8 mouse cellular contexts compared by ENCODE assay signal in genomic region chr7:4427161-4427912, GRCm38 (mm10). TPM values are rescaled to one million over a fixed set of nuclear protein-coding genes. Genes with fewer than 3 reads are reported as not detected.
DNase-seq lines count a peak whose midpoint lies in the region; ATAC-seq lines count a peak whose summit lies in the region.

No protein-coding gene starts in this region.

- no peak overlapping the region for H3K4me3 ChIP-seq in forebrain, embryonic 10.5 days
- no peak overlapping the region for H3K4me3 ChIP-seq in heart, embryonic 14.5 days (ENCODE audit: control insufficient read depth in 1 of 2, insufficient read depth in 1 of 2, low read depth in 1 of 2, low read length in 2 of 2)
- H3K4me3 ChIP-seq in liver, embryonic 11.5 days (ENCODE audit: low read depth, low read length), result no peak overlapping the region
- H3K4me3 ChIP-seq in stomach, embryonic 15.5 days (replicated peaks), result no peak overlapping the region

- no peaks in the 10 kb centered on the region for H3K27me3 ChIP-seq in forebrain, embryonic 10.5 days (ENCODE audit: poor library complexity, severe bottlenecking)
- no peaks in the 10 kb centered on the region for H3K27me3 ChIP-seq in heart, embryonic 14.5 days (ENCODE audit: control insufficient read depth, insufficient read depth, low read length)
- no peaks in the 10 kb centered on the region for H3K27me3 ChIP-seq in liver, embryonic 11.5 days (replicated peaks; ENCODE audit: control insufficient read depth, insufficient read depth, low read length)
- no peaks in the 10 kb centered on the region for H3K27me3 ChIP-seq in stomach, embryonic 15.5 days (replicated peaks)

- no peaks in the 10 kb centered on the region for H3K4me1 ChIP-seq in forebrain, embryonic 10.5 days
- H3K4me1 ChIP-seq in heart, embryonic 14.5 days (ENCODE audit: control insufficient read depth in 2 of 2, insufficient read depth in 2 of 2, low read length in 2 of 2), result no peaks in the 10 kb centered on the region
- H3K4me1 ChIP-seq in liver, embryonic 11.5 days (replicated peaks; ENCODE audit: control insufficient read depth, insufficient read depth, low read length), result no peaks in the 10 kb centered on the region
- H3K4me1 ChIP-seq in stomach, embryonic 15.5 days, result no peaks in the 10 kb centered on the region

- no peak overlapping the region for H3K27ac ChIP-seq in forebrain, embryonic 10.5 days
- H3K27ac ChIP-seq in heart, embryonic 14.5 days (replicated peaks in 1 of 2; ENCODE audit: control insufficient read depth in 1 of 2, insufficient read depth in 1 of 2, low read depth in 2 of 2, low read length in 2 of 2), result no peak overlapping the region
- no peak overlapping the region for H3K27ac ChIP-seq in liver, embryonic 11.5 days (ENCODE audit: low read depth, low read length)
- no peak overlapping the region for H3K27ac ChIP-seq in stomach, embryonic 15.5 days

- H3K9me3 ChIP-seq in forebrain, embryonic 10.5 days, result peaks cover 3% of the 10 kb centered on the region; the same call in 1 of the 2 replicates
- H3K9me3 ChIP-seq in heart, embryonic 14.5 days (ENCODE audit: control insufficient read depth, low read length), result no peaks in the 10 kb centered on the region
- no peaks in the 10 kb centered on the region for H3K9me3 ChIP-seq in liver, embryonic 11.5 days (ENCODE audit: control insufficient read depth, low read length)
- no peaks in the 10 kb centered on the region for H3K9me3 ChIP-seq in stomach, embryonic 15.5 days

- peak; percentile 75 for ATAC-seq in heart, embryonic 14.5 days (ENCODE audit: insufficient number of reproducible peaks, insufficient read depth, low FRiP score, low read depth)
- peak; percentile 86 for ATAC-seq in liver, embryonic 11.5 days (replicated peaks; ENCODE audit: low FRiP score)
- peak; percentile 89 for ATAC-seq in stomach, embryonic 15.5 days (ENCODE audit: insufficient read depth, low FRiP score, low read depth)

- H3K36me3 ChIP-seq in forebrain, embryonic 10.5 days (replicated peaks), result peaks cover 83% of the 10 kb centered on the region
- peaks cover 87% of the 10 kb centered on the region for H3K36me3 ChIP-seq in heart, embryonic 14.5 days (ENCODE audit: control insufficient read depth, insufficient read depth, low read length)
- peaks cover 15% of the 10 kb centered on the region for H3K36me3 ChIP-seq in liver, embryonic 11.5 days (ENCODE audit: control insufficient read depth, insufficient read depth, low read length)
- peaks cover 19% of the 10 kb centered on the region; the same call in 1 of the 2 replicates for H3K36me3 ChIP-seq in stomach, embryonic 15.5 days

- H3K9ac ChIP-seq in heart, embryonic 14.5 days (ENCODE audit: low read length), result no peak overlapping the region
- no peak overlapping the region for H3K9ac ChIP-seq in liver, embryonic 11.5 days (ENCODE audit: low read depth, low read length)
- no peak overlapping the region for H3K9ac ChIP-seq in stomach, embryonic 15.5 days

- no peak overlapping the region for H3K4me2 ChIP-seq in heart, embryonic 14.5 days (ENCODE audit: low read length)
- no peak overlapping the region for H3K4me2 ChIP-seq in liver, embryonic 11.5 days
- H3K4me2 ChIP-seq in stomach, embryonic 15.5 days, result no peak overlapping the region

- 76% methylated on average over 7 of the region's 7 CpGs for WGBS in forebrain, embryonic 10.5 days
- WGBS in heart, embryonic 14.5 days, result 50% methylated on average over 7 of the region's 7 CpGs
- WGBS in liver, embryonic 11.5 days, result 48% methylated on average over 7 of the region's 7 CpGs
- WGBS in stomach, embryonic 15.5 days, result 68% methylated on average over 7 of the region's 7 CpGs

- peak; percentile 76 to 88 for DNase-seq in CD8-positive naive resting alpha-beta T cell, adult 2 months (ENCODE audit: low read depth in 2 of 2, low spot score in 2 of 2)
- peak; percentile 96 for DNase-seq in c-Kit-positive CD71-negative TER-119-negative erythroid progenitor cells, embryonic 14.5 days (ENCODE audit: low read depth)
- DNase-seq in forebrain, embryonic 10.5 days (ENCODE audit: extremely low spot score, low spot score), result peak; percentile 75
- DNase-seq in kidney, postnatal 10 days, result peak; percentile 94
- peak; percentile 66 for DNase-seq in liver, embryonic 11.5 days (ENCODE audit: low spot score)
- DNase-seq in neural tube, embryonic 10.5 days (ENCODE audit: extremely low spot score, low spot score), result peak; percentile 84

RNA-seq across cellular contexts. Expression of gene Rdh13, which starts 18.1 kb away (rescaled TPM):
- 34.6 and 36.3 TPM in 2 replicates for polyA plus RNA-seq in forebrain, embryonic 10.5 days (2016; fragmentation: Nextera tagmentation; extraction: Ambion mirVana)
- 29.5 and 30.7 TPM in 2 replicates for polyA plus RNA-seq in heart, embryonic 14.5 days (2014; fragmentation: Nextera tagmentation; extraction: Ambion mirVana)
- polyA plus RNA-seq in liver, embryonic 11.5 days (2014; fragmentation: Nextera tagmentation; extraction: Ambion mirVana), result 17.4 and 18.2 TPM in 2 replicates
- polyA plus RNA-seq in stomach, embryonic 15.5 days (2015; fragmentation: Nextera tagmentation; extraction: Ambion mirVana), result 27.2 and 27.7 TPM in 2 replicates

RNA-seq across cellular contexts. Expression of gene Gp6, which starts 29.8 kb away (rescaled TPM):
- 0.51 and 0.65 TPM in 2 replicates for polyA plus RNA-seq in forebrain, embryonic 10.5 days (2016; fragmentation: Nextera tagmentation; extraction: Ambion mirVana)
- 0.22 and 0.34 TPM in 2 replicates for polyA plus RNA-seq in heart, embryonic 14.5 days (2014; fragmentation: Nextera tagmentation; extraction: Ambion mirVana)
- polyA plus RNA-seq in liver, embryonic 11.5 days (2014; fragmentation: Nextera tagmentation; extraction: Ambion mirVana), result 5.1 and 5.7 TPM in 2 replicates
- polyA plus RNA-seq in stomach, embryonic 15.5 days (2015; fragmentation: Nextera tagmentation; extraction: Ambion mirVana), result 0.22 TPM in 1 of 2 replicates, not detected in the other

RNA-seq across cellular contexts. Expression of gene Eps8l1, which starts 33.1 kb away (rescaled TPM):
- 1.3 and 2.4 TPM in 2 replicates for polyA plus RNA-seq in forebrain, embryonic 10.5 days (2016; fragmentation: Nextera tagmentation; extraction: Ambion mirVana)
- polyA plus RNA-seq in heart, embryonic 14.5 days (2014; fragmentation: Nextera tagmentation; extraction: Ambion mirVana), result 2.1 and 4.7 TPM in 2 replicates
- polyA plus RNA-seq in liver, embryonic 11.5 days (2014; fragmentation: Nextera tagmentation; extraction: Ambion mirVana), result 2.0 and 2.6 TPM in 2 replicates
- polyA plus RNA-seq in stomach, embryonic 15.5 days (2015; fragmentation: Nextera tagmentation; extraction: Ambion mirVana), result 10.0 and 11.1 TPM in 2 replicates
